Mouse (Mus musculus) R1 (cell line): Measurements from ENCODE around the gene Gtpbp10.

Experiments used
- DNase-seq: peaks from one replicate; pipeline ENCODE4 v3.0.0-alpha.2; 2018; ENCODE audit warnings: low read depth, low spot score

Gtpbp10 gene

DNA sequence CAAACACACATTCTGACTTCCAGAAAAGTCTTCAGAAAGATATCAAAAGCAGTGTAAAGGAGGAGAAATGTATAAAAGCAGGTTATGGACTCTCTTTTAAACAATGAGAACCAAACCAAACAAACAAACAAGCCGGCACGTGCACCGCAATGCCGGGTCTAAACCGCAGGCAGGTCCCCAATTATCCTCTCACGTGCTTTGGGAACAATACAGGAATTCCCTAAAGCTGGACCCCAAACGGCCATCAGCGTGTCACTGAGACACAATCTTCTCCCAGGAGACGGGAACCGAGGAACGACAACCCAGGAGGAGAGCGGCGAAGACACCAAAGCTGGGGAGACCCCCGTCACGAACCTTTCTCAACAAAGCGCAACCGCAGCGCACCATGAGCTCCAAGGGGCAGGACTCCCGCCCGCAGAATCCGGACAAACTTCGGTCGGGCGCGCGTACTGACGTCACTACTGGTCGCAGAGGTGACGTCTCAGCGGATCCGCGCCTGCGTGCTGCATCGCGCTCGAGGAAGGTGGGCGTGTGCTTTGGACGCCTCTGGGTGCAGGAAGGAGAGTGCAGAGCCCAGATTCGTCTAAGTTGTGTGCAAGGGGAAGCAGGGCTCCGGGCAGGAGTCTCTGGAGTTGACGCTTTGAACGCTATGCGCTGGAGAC, at the start of gene Gtpbp10:
TSS of gene Gtpbp10 (minus strand) at position 460 of the 662 bp plus-strand sequence.
- peak; percentile 94 for DNase-seq

- peak; percentile 54 for DNase-seq
These were observed 28.3 kb upstream of the Gtpbp10 start for GRCm38 (mm10) chr5:5587686-5588085.

DNA sequence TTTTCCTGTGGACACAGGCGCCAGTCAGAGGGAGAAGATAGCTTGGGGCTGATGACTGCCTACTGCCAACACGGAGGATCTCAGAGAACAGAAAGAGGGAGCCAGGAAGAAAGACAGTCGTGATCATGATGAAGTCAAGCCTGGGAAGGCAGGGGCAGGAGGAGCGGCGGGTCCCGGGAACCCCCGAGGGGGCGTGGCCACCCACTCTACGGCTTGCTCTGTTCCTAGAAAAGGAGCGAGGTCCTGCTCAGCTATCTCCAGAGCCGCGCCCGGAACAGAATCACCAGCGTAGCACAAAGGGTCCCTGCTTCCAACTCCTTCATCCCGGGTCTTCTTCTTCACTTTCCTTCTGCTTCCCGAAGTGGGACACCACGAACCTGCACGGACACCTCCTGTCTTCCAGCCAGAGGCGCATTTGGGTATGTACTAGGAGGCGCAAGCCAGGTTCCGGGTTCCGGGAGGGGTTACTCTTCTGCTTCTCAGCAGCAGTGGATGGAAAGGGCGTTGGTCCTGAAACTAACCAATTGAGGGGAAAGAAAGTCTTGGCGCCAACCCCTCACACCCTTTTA, 14.5 kb upstream of the Gtpbp10 start, which contains the start of gene Gm8773:
TSS of gene Gm8773 (plus strand) at position 51 of the 569 bp plus-strand sequence.
- peak; percentile 77 for DNase-seq

- DNase-seq = no peak
These were observed 3.1 kb upstream of the Gtpbp10 start for GRCm38 (mm10) chr5:5562435-5562834.

GRCm38 (mm10) chr5:5561041-5561706, 1.8 kb upstream of the Gtpbp10 start:
- peak; percentile 75 for DNase-seq

DNA sequence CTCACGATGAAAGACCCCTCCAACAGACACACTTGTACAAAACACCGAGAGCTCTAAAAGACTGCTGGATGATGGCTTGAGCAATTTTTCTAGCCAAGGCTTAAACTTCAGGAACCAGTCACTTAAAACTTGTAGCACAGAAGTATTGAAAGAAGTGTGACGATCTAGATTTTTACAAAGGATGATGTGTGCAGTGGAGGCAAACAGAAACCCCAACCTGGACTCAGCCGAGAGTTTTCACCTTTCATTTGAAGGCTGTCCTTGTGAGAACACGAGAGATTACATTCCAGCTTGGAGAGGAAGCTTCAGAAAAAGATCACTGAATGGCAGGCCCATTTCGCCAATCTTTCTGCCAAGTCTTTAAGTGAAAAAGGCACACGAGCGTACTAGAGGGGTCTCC, 460 bp upstream of the Gtpbp10 start:
- no peak for DNase-seq

DNA sequence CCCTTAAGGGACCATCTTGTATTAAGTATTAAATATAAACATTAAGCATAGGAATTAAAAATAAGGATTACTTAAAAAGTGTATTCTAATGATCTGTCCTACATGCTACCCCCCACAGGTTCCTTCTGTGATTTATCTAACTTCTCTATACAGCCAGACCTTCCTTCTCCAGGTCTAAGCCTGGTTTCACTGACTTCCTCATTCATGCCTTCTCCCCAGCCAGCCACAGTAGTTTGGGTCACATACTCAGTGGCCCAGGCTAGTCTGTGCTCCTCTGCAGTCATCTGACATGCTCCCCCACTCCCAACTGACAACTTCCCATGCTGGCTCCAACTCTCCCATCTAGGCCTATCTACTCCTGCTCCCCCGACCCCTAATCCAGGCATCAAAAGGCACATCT, 8.2 kb downstream of the Gtpbp10 start:
- DNase-seq = no peak

DNA sequence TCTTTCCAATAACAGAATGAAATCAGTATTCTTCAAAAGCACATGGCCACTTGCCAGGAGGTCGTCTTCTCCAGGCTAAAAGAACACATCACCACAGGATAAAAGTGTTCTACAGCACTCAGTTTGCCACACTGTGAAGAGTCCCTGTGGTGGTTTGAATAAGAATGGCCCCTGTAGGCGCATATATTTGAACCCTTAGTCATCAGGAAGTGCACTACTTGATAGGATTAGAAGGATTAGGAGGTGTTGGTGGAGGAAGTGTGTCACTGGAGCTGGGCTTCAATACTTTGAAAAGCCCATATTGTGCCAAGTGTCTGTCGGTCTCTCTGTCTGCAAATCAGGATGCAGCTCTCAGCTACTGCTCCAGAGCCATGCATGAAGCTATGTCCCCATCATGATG, 19.0 kb downstream of the Gtpbp10 start:
- peak; percentile 75 for DNase-seq

- no peak for DNase-seq
These were observed 19.6 kb downstream of the Gtpbp10 start for GRCm38 (mm10) chr5:5539771-5540170.

GRCm38 (mm10) chr5:5536131-5536530, 23.2 kb downstream of the Gtpbp10 start:
- DNase-seq = no peak

GRCm38 (mm10) chr5:5533656-5534420, 25.5 kb downstream of the Gtpbp10 start:
- peak; percentile 32 for DNase-seq

GRCm38 (mm10) chr5:5515411-5515810, 43.9 kb downstream of the Gtpbp10 start:
- no peak for DNase-seq

- DNase-seq = peak; percentile 95
These were observed 44.9 kb downstream of the Gtpbp10 start, which contains the start of gene Cldn12 for GRCm38 (mm10) chr5:5514196-5515076. Gene Cldn12 (minus strand): TSS chr5:5514958.

- no peak for DNase-seq
These were observed 47.9 kb downstream of the Gtpbp10 start for GRCm38 (mm10) chr5:5511401-5511800.

DNA sequence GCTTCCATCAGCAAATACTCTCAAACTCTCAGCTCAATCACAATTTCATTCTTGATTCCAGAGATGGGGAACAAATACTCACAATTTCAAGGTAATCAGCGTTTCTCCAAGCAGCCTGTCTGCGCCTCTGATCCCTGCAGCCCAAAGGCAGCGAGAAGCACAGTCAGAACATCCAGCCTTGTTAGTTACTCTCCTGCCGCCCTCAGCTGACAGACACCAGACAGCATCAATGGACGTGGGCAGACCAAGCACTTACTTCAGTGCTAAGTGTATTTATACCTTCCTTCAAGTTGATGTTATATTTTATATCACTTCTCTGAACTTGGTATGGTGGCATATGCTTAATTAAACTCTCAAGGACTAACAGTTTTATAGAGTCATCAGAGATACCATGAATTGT, 48.3 kb downstream of the Gtpbp10 start:
- DNase-seq = no peak

- DNase-seq = no peak
These were observed 48.9 kb downstream of the Gtpbp10 start for GRCm38 (mm10) chr5:5510304-5510887.

- no peak for DNase-seq
These were observed 51.1 kb downstream of the Gtpbp10 start for GRCm38 (mm10) chr5:5508231-5508630.

- peak; percentile 84 for DNase-seq
These were observed 51.6 kb downstream of the Gtpbp10 start for GRCm38 (mm10) chr5:5507701-5508225.

- DNase-seq = peak; percentile 94
These were observed 54.9 kb downstream of the Gtpbp10 start for GRCm38 (mm10) chr5:5504456-5504855.

DNA sequence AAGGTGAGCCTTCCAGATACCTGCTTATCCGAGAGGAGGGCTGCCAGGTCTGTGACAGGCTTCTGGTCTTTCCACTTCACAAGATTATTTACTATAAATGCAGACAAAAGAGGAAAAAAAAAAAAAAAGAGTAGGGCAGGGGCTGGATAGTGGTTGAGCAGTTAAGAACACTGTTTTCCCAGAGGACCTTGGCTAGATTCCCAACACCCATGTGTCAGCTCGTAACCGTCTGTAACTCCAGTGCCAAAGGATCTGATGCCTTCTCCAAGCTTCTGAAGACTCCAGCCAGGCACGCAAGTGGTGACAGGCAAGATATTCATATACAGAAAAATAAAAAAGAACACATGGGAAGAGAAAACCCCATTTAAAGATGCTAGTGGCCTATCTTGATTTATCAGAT, 56.0 kb downstream of the Gtpbp10 start:
- DNase-seq = no peak
